Mouse (Mus musculus) erythroid progenitor cell, adult 5-6 weeks (primary cell): ENCODE measurements around the gene Zfp729b. TPM values are rescaled to one million over a fixed set of nuclear protein-coding genes. Genes with fewer than 3 reads are reported as not detected.
A peak's percentile ranks its signal among the peaks of the same experiment; 100 is the strongest.

Experiments used
- ATAC-seq: replicated peaks from 2 replicates; pipeline ENCODE4 v1.8.0; 2016; ENCODE audit warnings: moderate number of reproducible peaks, mild to moderate bottlenecking, moderate TSS enrichment, inconsistent platforms; ENCODE audit not compliant: poor library complexity, low FRiP score, severe bottlenecking
- total RNA-seq, 2 experiments: library from RNA; stranded (forward) in 1 of 2; stranded (reverse) in 1 of 2; fragments of 150-400 nt in 1 of 2; fragments of 186-747, 209-891 nt in 1 of 2; gene quantifications; 2 replicates each; pipeline versions ENCODE4 v1.2.3 to v1.2.4; 2015 to 2017; ENCODE audit warnings: low replicate concordance in 2 of 2

Gene Zfp729b
- 4.2 and 6.5 TPM in 2 replicates for total RNA-seq (2015; ENCODE audit: low replicate concordance)
- 3.0 and 5.1 TPM in 2 replicates for total RNA-seq (2017; ENCODE audit: low replicate concordance)

- peak; percentile 71 for ATAC-seq
Observed at GRCm38 (mm10) chr13:67609066-67609876, at the start of gene Zfp729b. Zfp729b (minus strand) TSS chr13:67609707.

GRCm38 (mm10) chr13:67652496-67652895, 43.0 kb upstream of the Zfp729b start:
- ATAC-seq: no peak

GRCm38 (mm10) chr13:67637294-67638007, 27.9 kb upstream of the Zfp729b start, which contains the start of the genes Gm49345 and Zfp729a:
Gm49345 (minus strand) TSS chr13:67637769.
Zfp729a (minus strand) TSS chr13:67637791.
- peak; percentile 86 for ATAC-seq

GRCm38 (mm10) chr13:67610108-67610507, 601 bp upstream of the Zfp729b start:
- ATAC-seq: no peak

- ATAC-seq: no peak
Observed at GRCm38 (mm10) chr13:67572591-67573189, 36.8 kb downstream of the Zfp729b start.

- ATAC-seq: no peak
Observed at GRCm38 (mm10) chr13:67553730-67554129, 55.8 kb downstream of the Zfp729b start, which contains the start of gene Zfp748. Zfp748 (minus strand) TSS chr13:67553830.

GRCm38 (mm10) chr13:67552505-67553346, 56.8 kb downstream of the Zfp729b start:
- ATAC-seq: peak; percentile 92

GRCm38 (mm10) chr13:67545941-67546340, 63.6 kb downstream of the Zfp729b start:
- no peak for ATAC-seq

Other genes with a start within 250 kb of the Zfp729b start
- 11.7 TPM in 1 of 2 replicates, not detected in the other for gene Gm28044, start 249.2 kb downstream of the Zfp729b start, total RNA-seq (2015; ENCODE audit: low replicate concordance)
- gene Gm28044, start 249.2 kb downstream of the Zfp729b start, total RNA-seq (2017; ENCODE audit: low replicate concordance): not detected in 2 replicates
- 0.84 and 4.7 TPM in 2 replicates for gene Zfp953, start 249.1 kb downstream of the Zfp729b start, total RNA-seq (2015; ENCODE audit: low replicate concordance)
- gene Zfp953, start 249.1 kb downstream of the Zfp729b start, total RNA-seq (2017; ENCODE audit: low replicate concordance): 4.5 and 5.8 TPM in 2 replicates
- not detected in 2 replicates for gene Gm28041, start 234.0 kb downstream of the Zfp729b start, total RNA-seq (2015; ENCODE audit: low replicate concordance)
- gene Gm28041, start 234.0 kb downstream of the Zfp729b start, total RNA-seq (2017; ENCODE audit: low replicate concordance): not detected in 2 replicates
- 1.4 TPM in 1 of 2 replicates, not detected in the other for gene Zfp456, start 233.9 kb downstream of the Zfp729b start, total RNA-seq (2015; ENCODE audit: low replicate concordance)
- 4.7 TPM in 1 of 2 replicates, not detected in the other for gene Zfp456, start 233.9 kb downstream of the Zfp729b start, total RNA-seq (2017; ENCODE audit: low replicate concordance)
- gene Zfp429, start 209.9 kb downstream of the Zfp729b start, total RNA-seq (2015; ENCODE audit: low replicate concordance): not detected in 2 replicates
- gene Zfp429, start 209.9 kb downstream of the Zfp729b start, total RNA-seq (2017; ENCODE audit: low replicate concordance): 4.0 TPM in 1 of 2 replicates, not detected in the other
- not detected in 2 replicates for gene Zfp459, start 188.3 kb downstream of the Zfp729b start, total RNA-seq (2015; ENCODE audit: low replicate concordance)
- gene Zfp459, start 188.3 kb downstream of the Zfp729b start, total RNA-seq (2017; ENCODE audit: low replicate concordance): 0.13 TPM in 1 of 2 replicates, not detected in the other
- 0.84 and 7.2 TPM in 2 replicates for gene Zfp874a, start 158.1 kb downstream of the Zfp729b start, total RNA-seq (2015; ENCODE audit: low replicate concordance)
- gene Zfp874a, start 158.1 kb downstream of the Zfp729b start, total RNA-seq (2017; ENCODE audit: low replicate concordance): 3.4 and 4.9 TPM in 2 replicates
- gene Zfp874b, start 125.4 kb downstream of the Zfp729b start, total RNA-seq (2015; ENCODE audit: low replicate concordance): 2.9 and 7.1 TPM in 2 replicates
- 4.6 and 5.7 TPM in 2 replicates for gene Zfp874b, start 125.4 kb downstream of the Zfp729b start, total RNA-seq (2017; ENCODE audit: low replicate concordance)
- gene Zfp58, start 109.2 kb downstream of the Zfp729b start, total RNA-seq (2015; ENCODE audit: low replicate concordance): 3.2 and 5.0 TPM in 2 replicates
- gene Zfp58, start 109.2 kb downstream of the Zfp729b start, total RNA-seq (2017; ENCODE audit: low replicate concordance): 1.8 TPM in 1 of 2 replicates, not detected in the other
- not detected in 2 replicates for gene Gm26965, start 83.6 kb downstream of the Zfp729b start, total RNA-seq (2015; ENCODE audit: low replicate concordance)
- gene Gm26965, start 83.6 kb downstream of the Zfp729b start, total RNA-seq (2017; ENCODE audit: low replicate concordance): not detected in 2 replicates
- 5.0 and 11.3 TPM in 2 replicates for gene Zfp87, start 83.5 kb downstream of the Zfp729b start, total RNA-seq (2015; ENCODE audit: low replicate concordance)
- 2.0 and 6.7 TPM in 2 replicates for gene Zfp87, start 83.5 kb downstream of the Zfp729b start, total RNA-seq (2017; ENCODE audit: low replicate concordance)
- 5.8 and 9.2 TPM in 2 replicates for gene Zfp748, start 55.9 kb downstream of the Zfp729b start, total RNA-seq (2015; ENCODE audit: low replicate concordance)
- gene Zfp748, start 55.9 kb downstream of the Zfp729b start, total RNA-seq (2017; ENCODE audit: low replicate concordance): 4.2 and 7.1 TPM in 2 replicates
- gene Gm49345, start 28.1 kb upstream of the Zfp729b start, total RNA-seq (2015; ENCODE audit: low replicate concordance): not detected in 2 replicates
- 0.13 TPM in 1 of 2 replicates, not detected in the other for gene Gm49345, start 28.1 kb upstream of the Zfp729b start, total RNA-seq (2017; ENCODE audit: low replicate concordance)
- 1.3 and 4.3 TPM in 2 replicates for gene Zfp729a, start 28.1 kb upstream of the Zfp729b start, total RNA-seq (2015; ENCODE audit: low replicate concordance)
- gene Zfp729a, start 28.1 kb upstream of the Zfp729b start, total RNA-seq (2017; ENCODE audit: low replicate concordance): 1.2 and 6.0 TPM in 2 replicates
- gene Zfp738, start 77.4 kb upstream of the Zfp729b start, total RNA-seq (2015; ENCODE audit: low replicate concordance): 1.3 and 7.2 TPM in 2 replicates
- 1.1 and 1.4 TPM in 2 replicates for gene Zfp738, start 77.4 kb upstream of the Zfp729b start, total RNA-seq (2017; ENCODE audit: low replicate concordance)
- gene Zfp65, start 119.5 kb upstream of the Zfp729b start, total RNA-seq (2015; ENCODE audit: low replicate concordance): 0.42 and 4.7 TPM in 2 replicates
- gene Zfp65, start 119.5 kb upstream of the Zfp729b start, total RNA-seq (2017; ENCODE audit: low replicate concordance): 0.39 and 1.6 TPM in 2 replicates
- 4.2 and 4.3 TPM in 2 replicates for gene Zfp85, start 145.5 kb upstream of the Zfp729b start, total RNA-seq (2015; ENCODE audit: low replicate concordance)
- gene Zfp85, start 145.5 kb upstream of the Zfp729b start, total RNA-seq (2017; ENCODE audit: low replicate concordance): 0.23 TPM in 1 of 2 replicates, not detected in the other
- gene Zfp493, start 170.0 kb upstream of the Zfp729b start, total RNA-seq (2015; ENCODE audit: low replicate concordance): not detected in 2 replicates
- gene Zfp493, start 170.0 kb upstream of the Zfp729b start, total RNA-seq (2017; ENCODE audit: low replicate concordance): 0.39 and 0.76 TPM in 2 replicates
- 1.8 and 11.3 TPM in 2 replicates for gene Zfp273, start 204.0 kb upstream of the Zfp729b start, total RNA-seq (2015; ENCODE audit: low replicate concordance)
- 2.2 TPM in 1 of 2 replicates, not detected in the other for gene Zfp273, start 204.0 kb upstream of the Zfp729b start, total RNA-seq (2017; ENCODE audit: low replicate concordance)
- gene Gm10037, start 221.4 kb upstream of the Zfp729b start, total RNA-seq (2015; ENCODE audit: low replicate concordance): not detected in 2 replicates
- gene Gm10037, start 221.4 kb upstream of the Zfp729b start, total RNA-seq (2017; ENCODE audit: low replicate concordance): not detected in 2 replicates